Mouse (Mus musculus): ENCODE measurements at regions not wholly inside any gene's neighbourhood (a gene's known extent, or its start where the extent isn't known, plus 50 kb on each side); places are given as distances from the start of the nearest gene placed in this dataset.
"Not testable (repeated sequence)": the region's sequence is repeated elsewhere in the genome, so short reads cannot be mapped to it uniquely, and the experiment has no call there.

- DNase-seq: no peak
These were observed 83.1 kb downstream of the Stk35 start for GRCm38 (mm10) chr2:129883417-129883816.

DNA sequence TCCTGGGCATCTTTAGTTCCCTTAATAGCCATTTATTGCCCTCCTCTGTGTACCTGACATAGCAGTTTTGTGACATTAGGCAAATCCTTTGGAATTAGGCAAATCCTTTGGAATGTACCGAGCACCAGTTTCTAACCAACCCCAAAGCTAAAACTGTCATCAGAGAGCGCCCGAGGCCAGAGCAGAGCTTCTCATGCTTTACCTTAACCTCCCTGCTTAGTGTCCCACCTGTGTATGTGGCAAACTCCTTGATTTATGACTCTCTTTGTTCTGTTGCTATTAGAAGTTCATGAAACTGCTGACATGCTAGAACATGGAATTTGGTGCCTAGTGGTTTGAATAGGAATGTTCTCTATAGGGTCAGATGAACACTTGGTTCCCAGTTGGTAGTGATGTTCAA, 84.0 kb downstream of the Stk35 start:
- no peak for DNase-seq

- peak; percentile 57 for DNase-seq
These were observed 85.2 kb downstream of the Stk35 start for GRCm38 (mm10) chr2:129885536-129885935.

DNA sequence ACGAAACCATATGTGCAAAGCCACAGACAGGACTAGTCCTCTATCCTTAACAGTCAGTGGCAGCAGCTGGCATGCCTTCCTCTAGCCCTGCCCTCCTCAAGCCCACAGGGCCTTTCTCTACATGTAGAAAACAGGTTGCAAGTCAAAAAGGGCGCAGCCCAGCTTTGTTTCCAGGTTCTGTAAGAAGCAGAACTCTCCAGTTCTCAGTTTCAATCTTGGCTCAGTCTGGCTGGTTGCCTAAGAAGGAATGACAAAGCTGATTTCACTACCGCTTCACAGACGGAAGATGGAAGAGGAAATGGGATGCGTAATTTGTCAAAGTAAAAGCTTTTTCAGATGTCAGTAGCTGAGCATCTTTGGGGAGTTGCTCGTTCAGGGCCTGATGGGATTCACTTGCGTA, 92.9 kb downstream of the Stk35 start:
- no peak for DNase-seq

DNA sequence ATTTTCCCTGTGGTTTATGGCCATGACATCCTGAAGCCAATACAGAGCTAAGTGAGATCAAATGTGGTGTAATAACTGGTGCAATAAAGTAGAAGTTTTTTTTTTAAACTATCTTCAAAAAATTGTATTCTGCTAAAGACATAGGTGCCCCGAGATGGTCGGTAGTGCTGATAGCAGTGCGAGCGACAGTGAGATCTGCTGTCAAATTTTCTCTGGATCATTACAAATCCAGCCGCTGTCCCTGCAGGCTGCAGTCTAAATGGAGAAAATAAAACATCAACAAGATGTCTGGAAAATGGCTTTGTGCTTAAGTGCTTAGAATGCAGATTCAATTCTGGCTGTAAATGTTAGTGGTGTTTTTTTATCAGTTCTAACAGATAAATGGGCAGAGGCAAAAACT, 93.5 kb downstream of the Stk35 start:
- DNase-seq: no peak

- DNase-seq: no peak
These were observed 94.6 kb downstream of the Stk35 start for GRCm38 (mm10) chr2:129894906-129895305.

DNA sequence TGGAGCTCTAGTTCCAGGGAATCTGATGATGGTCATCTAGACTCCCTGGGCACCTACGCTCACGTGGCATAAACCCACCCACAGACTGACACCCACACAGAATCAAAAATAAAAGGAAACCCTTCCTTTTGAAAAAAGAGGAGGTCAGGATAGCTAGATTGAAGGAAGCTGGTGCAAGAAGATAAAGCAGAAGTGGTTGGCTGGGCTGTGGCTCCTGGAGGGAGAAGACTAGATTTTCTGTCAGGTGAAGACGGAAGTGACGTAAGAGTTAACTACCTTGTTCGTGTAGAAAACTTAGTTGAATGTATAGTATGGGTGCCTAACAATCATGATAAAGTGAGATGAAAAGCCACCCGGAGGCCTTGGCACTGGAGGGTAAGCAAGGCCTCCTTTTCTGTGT, 95.1 kb downstream of the Stk35 start:
- DNase-seq: no peak

- no peak for DNase-seq
These were observed 96.4 kb downstream of the Stk35 start for GRCm38 (mm10) chr2:129896696-129897095.

- DNase-seq: no peak
These were observed 103.2 kb downstream of the Stk35 start for GRCm38 (mm10) chr2:129903383-129904135.

DNA sequence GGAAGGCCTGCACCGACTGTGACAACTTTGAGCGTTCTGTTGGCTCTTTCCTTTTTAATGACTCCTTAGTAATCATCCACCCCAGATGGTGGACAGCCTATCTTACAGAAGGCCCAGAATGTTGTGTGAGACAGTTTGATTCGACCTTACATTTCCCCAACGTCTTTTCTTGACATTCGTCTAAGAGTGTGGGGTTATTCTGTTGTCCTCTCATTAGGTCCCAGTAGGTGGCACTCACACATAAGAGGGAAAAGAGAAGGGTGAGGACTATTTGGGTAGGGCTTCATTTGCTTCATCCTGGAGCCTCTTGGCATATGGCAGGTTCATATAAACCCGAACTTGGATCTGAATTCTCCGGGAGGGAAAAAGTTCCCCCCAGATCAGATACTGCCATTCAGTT, 104.4 kb downstream of the Stk35 start:
- peak; percentile 42 for DNase-seq

DNA sequence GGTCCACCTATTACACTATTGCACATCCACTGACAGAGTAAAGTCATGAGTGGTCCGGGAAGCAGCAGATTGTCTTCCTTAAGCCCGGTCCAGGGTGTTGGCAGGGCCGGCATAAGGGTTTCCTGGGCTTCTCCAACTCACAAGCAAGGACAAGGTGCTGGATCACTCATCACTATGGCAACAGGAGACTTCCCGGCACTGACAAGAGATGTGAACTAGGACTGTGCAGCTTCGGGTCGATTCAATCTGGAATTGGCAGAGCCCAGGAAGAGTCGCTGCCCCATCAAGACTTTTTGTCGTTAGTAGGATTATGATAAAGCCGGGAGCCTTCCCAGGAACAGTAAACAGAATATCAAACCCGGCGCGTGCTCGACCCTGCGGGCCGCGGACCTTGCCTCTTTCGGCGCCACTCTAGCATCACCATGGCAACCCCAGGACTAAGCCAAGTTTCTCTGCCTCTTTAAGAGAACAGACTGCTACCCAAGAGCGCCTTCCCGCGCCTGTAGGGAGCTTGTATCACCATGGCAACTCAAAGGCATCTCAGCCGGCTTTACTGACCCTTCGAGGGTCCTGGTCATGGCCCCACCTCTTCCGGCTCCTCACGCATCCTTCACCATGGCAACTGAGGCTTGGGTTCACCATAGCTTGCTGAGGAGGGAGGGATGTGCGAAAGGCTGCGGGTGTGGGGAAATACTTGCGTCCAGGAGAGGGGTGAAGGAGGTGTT, 103.3 kb upstream of the Tgm3 start:
- DNase-seq: peak; percentile 56

- no peak for DNase-seq
These were observed 100.8 kb upstream of the Tgm3 start for GRCm38 (mm10) chr2:129911203-129911921.

GRCm38 (mm10) chr2:129912556-129912955, 99.6 kb upstream of the Tgm3 start:
- no peak for DNase-seq

DNA sequence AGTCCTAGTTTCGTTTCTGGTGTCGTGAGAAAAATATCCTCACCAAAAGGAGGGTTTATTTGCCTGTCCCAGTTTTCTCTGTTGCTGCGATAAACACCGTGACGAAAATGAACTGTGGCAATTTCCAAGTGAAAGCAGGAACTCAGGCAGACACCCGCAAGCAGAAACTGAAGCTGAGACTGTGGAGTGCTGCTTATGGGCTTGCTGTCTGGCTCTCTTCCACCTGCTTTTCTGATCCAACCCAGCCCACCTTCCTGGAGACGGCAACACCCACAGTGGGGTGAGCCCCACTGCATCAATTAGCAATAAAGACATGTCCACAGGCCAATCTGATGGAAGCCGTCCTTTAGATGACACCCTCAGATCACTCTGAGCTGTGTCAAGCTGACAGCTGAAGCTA, 97.9 kb upstream of the Tgm3 start:
- no peak for DNase-seq

DNA sequence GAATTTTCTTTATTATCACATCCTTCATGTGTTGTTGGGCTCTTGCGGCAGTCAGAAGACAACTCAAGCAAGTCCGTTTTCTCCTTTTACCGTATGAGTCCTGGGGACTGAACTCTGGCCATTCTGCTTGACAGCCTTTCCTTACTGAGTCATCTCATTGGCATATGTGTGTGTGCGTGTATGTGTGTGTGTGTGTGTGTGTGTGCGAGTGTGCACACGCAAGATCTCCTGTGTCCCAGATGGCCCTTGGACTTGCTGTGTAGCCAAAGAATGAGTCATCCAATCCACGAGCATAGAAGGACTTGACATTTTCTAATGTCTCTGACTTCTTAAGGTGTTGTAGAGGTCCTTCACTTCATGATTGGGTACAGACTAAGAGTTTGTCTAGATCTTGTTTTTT, 95.7 kb upstream of the Tgm3 start:
- no peak for DNase-seq

- no peak for DNase-seq
These were observed 93.9 kb upstream of the Tgm3 start for GRCm38 (mm10) chr2:129918141-129918790.

DNA sequence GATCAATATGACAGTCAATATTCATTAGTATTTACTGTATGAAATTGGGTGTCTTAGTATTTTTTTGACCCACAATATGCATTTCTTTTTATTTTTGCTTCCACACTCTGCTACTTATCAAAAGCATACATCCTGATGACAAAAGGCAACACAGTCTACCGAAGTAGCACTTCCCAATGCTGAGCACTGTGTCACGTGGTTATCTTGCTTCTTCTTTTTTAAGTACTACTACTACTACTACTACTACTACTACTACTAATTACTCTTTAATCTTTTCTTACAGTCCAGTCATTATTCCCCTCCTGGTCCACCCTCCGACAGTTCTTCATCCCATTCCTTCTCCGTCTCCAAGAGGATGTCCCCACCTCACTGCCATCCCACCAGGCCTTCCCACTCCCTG, 92.6 kb upstream of the Tgm3 start:
- no peak for DNase-seq

DNA sequence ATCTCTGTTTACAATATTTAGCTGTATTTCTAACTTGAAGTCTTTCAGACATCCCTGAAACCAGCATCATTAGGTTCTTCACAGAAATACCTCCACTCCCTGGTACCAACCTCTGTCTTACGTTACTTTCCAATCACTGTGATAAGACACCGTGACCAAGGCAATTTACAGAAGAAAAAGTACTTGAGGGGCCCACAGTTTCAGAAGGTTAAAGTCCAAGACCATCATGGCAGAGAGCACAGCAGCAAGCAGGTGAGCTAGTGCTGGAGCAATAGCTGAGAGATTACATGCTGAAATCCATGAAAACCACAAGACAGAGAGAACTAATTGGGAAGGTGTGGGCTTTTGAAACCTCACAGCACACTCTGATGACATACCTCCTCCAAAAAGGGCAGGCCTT, 84.9 kb upstream of the Tgm3 start:
- no peak for DNase-seq

DNA sequence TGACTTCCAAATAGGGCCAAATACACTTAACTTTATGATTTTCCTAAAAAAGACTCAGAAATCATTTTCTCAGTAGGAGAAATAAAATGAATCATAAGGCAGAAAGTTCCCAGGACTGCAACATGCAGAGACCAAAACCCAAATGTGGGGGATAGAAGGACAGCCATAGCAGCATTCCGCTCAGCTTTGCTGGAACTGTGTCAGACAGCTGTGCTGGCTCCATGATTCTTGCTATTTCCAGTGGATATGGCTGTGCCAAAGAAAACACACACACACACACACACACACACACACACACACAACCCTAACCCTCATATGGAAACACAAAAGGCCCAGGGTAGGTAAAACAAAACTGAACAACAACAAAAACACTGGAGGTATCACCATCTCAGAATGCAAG, 78.6 kb upstream of the Tgm3 start:
- no peak for DNase-seq

DNA sequence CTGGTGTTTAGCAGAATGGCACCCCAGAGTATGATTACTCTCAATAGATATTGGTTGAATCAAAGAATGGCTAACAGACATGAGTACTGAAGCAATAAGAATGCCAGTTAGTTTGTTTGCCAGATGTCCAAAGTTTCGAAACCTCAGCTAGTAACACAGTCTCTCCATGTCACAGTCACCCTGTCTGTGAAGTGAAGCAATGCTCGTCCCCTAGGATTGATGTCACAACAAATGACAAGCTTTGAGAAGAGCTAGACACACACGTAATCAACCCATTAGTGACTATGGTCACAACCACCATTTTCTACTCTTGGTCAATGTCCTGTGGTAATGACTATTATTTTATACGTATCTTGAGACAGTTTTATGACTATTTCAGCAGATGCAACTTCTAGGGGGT, 69.3 kb upstream of the Tgm3 start:
- no peak for DNase-seq

- DNase-seq: no peak
These were observed 64.1 kb upstream of the Tgm3 start for GRCm38 (mm10) chr2:129947847-129948553.

GRCm38 (mm10) chr2:129949786-129950185, 62.4 kb upstream of the Tgm3 start:
- not testable (repeated sequence) for DNase-seq

DNA sequence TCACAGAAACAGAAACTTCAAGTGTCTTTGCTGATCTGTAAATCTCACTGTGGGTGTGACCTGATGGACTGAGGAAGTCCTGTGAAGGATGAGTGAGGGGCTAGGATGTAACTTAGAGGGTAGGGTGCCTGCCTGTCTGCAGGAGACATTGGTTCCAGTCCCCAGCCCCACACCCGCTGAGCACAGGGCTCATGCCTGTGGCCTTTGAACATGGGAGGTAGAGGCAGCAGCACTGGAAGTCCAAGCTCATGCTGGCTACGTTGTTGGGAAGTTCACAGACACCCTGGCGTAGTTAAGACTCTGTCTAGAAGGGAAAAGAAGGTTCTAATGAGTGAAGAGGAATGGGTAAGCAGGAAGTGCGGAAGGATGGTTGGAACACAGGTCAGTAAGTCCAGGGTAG, 59.7 kb upstream of the Tgm3 start:
- DNase-seq: no peak
